Mouse (Mus musculus) heart, embryonic 14.5 days (tissue): ENCODE data around the gene Dynlt1a. TPM values are rescaled to one million over a fixed set of nuclear protein-coding genes. Genes with fewer than 3 reads are reported as not detected.
"Not testable (repeated sequence)": the region's sequence is repeated elsewhere in the genome, so short reads cannot be mapped to it uniquely, and the experiment has no call there.

Source experiments
- ATAC-seq: fragments of 200-750 bp; cut with Nextera tagmentation; 2 replicates; pipeline ENCODE4 v1.8.0; 2017; ENCODE audit warnings: low read depth, moderate TSS enrichment; ENCODE audit not compliant: insufficient number of reproducible peaks, insufficient read depth, low FRiP score
- H3K27ac ChIP-seq, 2 experiments: fragments of 200-500 bp in 1 of 2; fragments of 300-500 bp in 1 of 2; sonication (generic) in 1 of 2; replicated peaks in 1 of 2; 2 replicates each; pipeline ENCODE4 v1.5.1; 2012 to 2014; ENCODE audit warnings: low read depth in 2 of 2, low read length in 2 of 2, control low read depth in 1 of 2, mild to moderate bottlenecking in 1 of 2, mixed read lengths in 1 of 2; ENCODE audit not compliant: control insufficient read depth in 1 of 2, insufficient read depth in 1 of 2
- H3K27me3 ChIP-seq: fragments of 300-500 bp; sonication (generic); 2 replicates; pipeline ENCODE4 v1.6.1; 2014; ENCODE audit warnings: mild to moderate bottlenecking, low read length, control low read depth; ENCODE audit not compliant: control insufficient read depth, insufficient read depth
- H3K36me3 ChIP-seq: fragments of 300-500 bp; sonication (generic); 2 replicates; pipeline ENCODE4 v1.6.1; 2014; ENCODE audit warnings: mild to moderate bottlenecking, control low read depth, low read length, mixed read lengths; ENCODE audit not compliant: control insufficient read depth, insufficient read depth
- H3K4me1 ChIP-seq, 2 experiments: fragments of 200-500 bp in 1 of 2; fragments of 300-500 bp in 1 of 2; sonication (generic) in 1 of 2; 2 replicates each; pipeline ENCODE4 v1.6.1; 2012 to 2014; ENCODE audit warnings: low read length in 2 of 2, control low read depth in 1 of 2, mixed read lengths in 1 of 2; ENCODE audit not compliant: control insufficient read depth in 2 of 2, insufficient read depth in 2 of 2
- H3K4me2 ChIP-seq: fragments of 300-500 bp; sonication (generic); 2 replicates; pipeline ENCODE4 v1.6.1; 2014; ENCODE audit warnings: mild to moderate bottlenecking, low read length
- H3K4me3 ChIP-seq, 2 experiments: fragments of 200-500 bp in 1 of 2; fragments of 300-500 bp in 1 of 2; sonication (generic) in 1 of 2; 2 replicates each; pipeline ENCODE4 v1.5.1; 2012 to 2014; ENCODE audit warnings: low read length in 2 of 2, mild to moderate bottlenecking in 2 of 2, control low read depth in 1 of 2, low read depth in 1 of 2, moderate library complexity in 1 of 2; ENCODE audit not compliant: control insufficient read depth in 1 of 2, insufficient read depth in 1 of 2
- H3K9ac ChIP-seq: fragments of 300-500 bp; sonication (generic); 2 replicates; pipeline ENCODE4 v1.6.1; 2014; ENCODE audit warnings: mild to moderate bottlenecking, low read length
- H3K9me3 ChIP-seq: fragments of 300-500 bp; sonication (generic); 2 replicates; pipeline ENCODE4 v1.6.1; 2016; ENCODE audit warnings: low read length, control low read depth; ENCODE audit not compliant: control insufficient read depth
- WGBS: fragments of 180-500 bp; shearing (Covaris S2); extraction: QIAGEN DNeasy Blood & Tissue Kit; methylation state at CpG from one replicate; pipeline ENCODE4 v1.1.7; 2014; 5-methylcytosine and 5-hydroxymethylcytosine counted together
- polyA plus RNA-seq: library from polyadenylated mRNA; unstranded; fragments of >200 nt; fragmentation: Nextera tagmentation; extraction: Ambion mirVana; gene quantifications from 2 replicates; pipeline ENCODE4 v1.2.1, GENCODE M21; 2014

Gene Dynlt1a
- polyA plus RNA-seq = 12.7 and 13.6 TPM in 2 replicates

DNA sequence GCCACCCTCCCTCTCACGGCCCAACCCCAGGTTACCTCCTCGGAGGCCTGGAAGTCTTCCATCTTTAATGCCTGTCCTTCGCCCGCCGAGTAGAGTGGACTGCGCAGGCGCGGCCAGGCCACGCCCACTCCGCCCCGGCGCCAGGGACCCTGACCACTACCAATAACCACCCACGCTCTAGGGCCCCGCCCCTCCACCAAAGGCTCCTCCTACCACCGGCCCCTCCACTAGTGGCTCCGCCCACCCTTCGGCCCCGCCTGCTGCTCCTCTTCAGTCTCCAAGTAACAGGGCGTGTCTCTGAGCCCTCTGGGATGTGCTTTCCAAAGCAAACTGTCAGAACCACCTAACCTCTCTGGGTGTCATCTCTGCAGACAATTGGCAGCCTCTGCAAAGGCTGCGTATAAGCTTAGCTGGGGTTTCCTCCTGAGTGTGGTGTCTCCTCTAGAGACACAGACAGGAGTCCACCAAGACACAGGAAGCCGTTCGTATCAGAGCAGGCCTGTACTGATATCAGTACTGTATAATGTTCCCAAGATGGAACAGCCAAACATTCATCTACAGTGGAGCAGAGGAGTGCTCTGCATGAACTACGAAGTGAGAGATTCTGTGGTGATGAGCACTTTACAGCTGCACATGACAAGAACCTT lies at the start of gene Dynlt1a:
Dynlt1a (minus strand) TSS at position 162 of the 647 bp plus-strand sequence.
- ATAC-seq = peak; percentile 92
- WGBS = 8% methylated on average over 21 of the region's 23 CpGs
- not testable (repeated sequence) for H3K36me3 ChIP-seq, H3K4me1 ChIP-seq, H3K27ac ChIP-seq, H3K27me3 ChIP-seq, H3K9me3 ChIP-seq
- Histone ChIP-seq H3K9ac (peak within 1 kb of the TSS; percentile 56; the same call in 1 of the 2 replicates), H3K4me2 (peak within 1 kb of the TSS; percentile 62), H3K4me3 (peak within 1 kb of the TSS; percentile 41 to 58)

DNA sequence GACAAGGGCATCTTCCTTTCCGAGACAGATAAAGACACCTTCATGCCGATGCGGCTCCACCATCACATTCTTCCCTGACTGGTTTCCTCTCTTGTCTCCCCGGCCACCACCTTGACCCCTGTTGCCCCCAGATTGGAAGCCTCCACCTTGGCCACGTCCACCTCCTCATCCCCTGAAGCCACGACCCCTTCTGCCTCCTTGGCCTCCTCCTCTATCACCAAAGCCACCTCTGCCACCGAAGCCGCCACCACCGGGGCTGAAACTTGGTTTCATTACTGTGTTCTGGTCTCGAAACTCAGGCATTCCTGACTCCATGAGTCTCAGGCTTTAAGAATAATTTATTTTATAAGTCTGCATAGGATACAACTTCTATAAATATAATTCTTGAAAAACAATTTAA lies 38.0 kb upstream of the Dynlt1a start:
- not testable (repeated sequence) for H3K36me3 ChIP-seq, H3K4me2 ChIP-seq, H3K27me3 ChIP-seq, H3K9ac ChIP-seq, ATAC-seq, H3K27ac ChIP-seq, H3K4me3 ChIP-seq, H3K4me1 ChIP-seq, H3K9me3 ChIP-seq
- 81% methylated on average over 10 of the region's 10 CpGs for WGBS

DNA sequence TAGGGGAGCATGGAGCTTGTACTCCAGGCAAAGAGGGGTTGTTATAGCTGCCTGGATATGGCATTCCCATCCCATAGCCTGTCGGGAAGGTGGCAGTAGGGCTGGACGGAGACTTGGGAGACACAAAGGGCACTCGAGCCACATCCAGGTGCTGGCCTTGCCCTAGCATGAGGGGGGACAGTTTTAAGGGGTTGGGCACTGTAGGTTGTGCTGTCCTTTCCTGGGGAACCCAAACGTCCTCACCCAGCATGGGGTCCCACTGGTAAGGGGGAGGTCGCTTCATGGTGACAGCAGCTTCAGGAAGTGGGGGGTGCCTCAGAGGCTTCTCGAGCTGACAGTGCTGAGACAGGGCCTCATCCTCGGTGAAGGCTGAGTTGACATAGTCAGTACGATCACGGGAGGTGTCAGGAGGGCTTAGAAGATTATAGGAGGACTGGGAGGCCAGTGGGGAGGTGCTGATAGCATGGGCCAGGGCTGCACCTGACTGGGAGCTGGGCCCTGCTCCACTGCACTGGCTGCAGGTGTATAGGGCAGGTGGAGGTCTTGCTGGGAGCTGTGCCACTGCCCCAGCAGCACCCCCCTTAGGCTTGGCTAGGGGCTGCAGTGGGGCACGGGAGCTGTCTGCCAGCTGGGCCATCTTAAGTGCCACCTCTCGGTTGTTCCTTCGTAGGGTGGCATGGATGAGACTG lies 25.4 kb upstream of the Dynlt1a start:
- not testable (repeated sequence) for H3K4me3 ChIP-seq, H3K4me2 ChIP-seq, H3K27ac ChIP-seq, H3K27me3 ChIP-seq, ATAC-seq, H3K9me3 ChIP-seq, H3K4me1 ChIP-seq, H3K36me3 ChIP-seq, H3K9ac ChIP-seq
- no CpG with 5 or more reads among the region's 12 CpGs for WGBS

DNA sequence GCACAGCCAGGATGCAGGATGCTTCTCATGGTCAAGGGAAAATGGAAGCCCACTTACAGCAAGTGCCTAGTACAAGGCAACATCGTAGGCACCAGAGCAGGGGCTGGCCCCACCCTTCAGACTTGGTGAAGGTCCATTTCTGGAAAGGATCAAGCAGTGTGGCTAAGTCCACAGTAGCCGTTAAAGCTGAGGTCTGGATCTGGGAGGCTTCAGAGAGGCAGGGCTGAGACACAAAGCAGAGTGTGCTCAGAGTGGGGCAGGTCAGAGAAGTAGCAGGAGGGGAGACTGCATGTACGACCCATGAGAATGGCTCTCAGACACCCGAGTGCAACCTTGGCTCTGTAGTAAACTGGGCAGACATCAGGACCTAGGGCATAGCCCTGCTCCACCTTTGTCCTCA lies 11.7 kb upstream of the Dynlt1a start:
- H3K4me1 ChIP-seq, H3K4me3 ChIP-seq, H3K36me3 ChIP-seq, H3K9me3 ChIP-seq, H3K27ac ChIP-seq, H3K27me3 ChIP-seq, H3K4me2 ChIP-seq, H3K9ac ChIP-seq, ATAC-seq: not testable (repeated sequence)
- 63% methylated on average over 2 of the region's 4 CpGs for WGBS

DNA sequence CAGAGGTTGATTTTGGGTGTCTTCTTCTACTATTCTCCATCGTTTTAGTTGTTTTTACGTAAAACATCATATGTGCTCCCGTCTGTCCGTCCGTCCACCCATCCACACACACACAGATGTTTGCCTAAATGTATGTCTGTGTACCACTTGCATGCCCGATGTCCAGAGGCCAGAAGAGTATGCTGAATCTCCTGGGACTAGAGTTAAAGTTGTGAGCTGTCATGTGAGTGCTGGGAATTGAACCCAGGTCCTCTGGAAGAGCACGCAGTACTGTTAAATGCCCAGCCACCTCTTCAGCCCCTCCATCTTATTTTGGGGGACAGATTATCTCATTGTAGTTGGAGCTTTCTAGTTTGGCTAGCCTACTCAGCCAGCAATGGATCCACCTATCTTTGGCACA lies 10.3 kb upstream of the Dynlt1a start:
- H3K9ac ChIP-seq, H3K4me3 ChIP-seq, H3K27me3 ChIP-seq, H3K36me3 ChIP-seq, H3K4me1 ChIP-seq, H3K4me2 ChIP-seq, H3K27ac ChIP-seq, H3K9me3 ChIP-seq, ATAC-seq: not testable (repeated sequence)
- 83% methylated on average over 7 of the region's 7 CpGs for WGBS

DNA sequence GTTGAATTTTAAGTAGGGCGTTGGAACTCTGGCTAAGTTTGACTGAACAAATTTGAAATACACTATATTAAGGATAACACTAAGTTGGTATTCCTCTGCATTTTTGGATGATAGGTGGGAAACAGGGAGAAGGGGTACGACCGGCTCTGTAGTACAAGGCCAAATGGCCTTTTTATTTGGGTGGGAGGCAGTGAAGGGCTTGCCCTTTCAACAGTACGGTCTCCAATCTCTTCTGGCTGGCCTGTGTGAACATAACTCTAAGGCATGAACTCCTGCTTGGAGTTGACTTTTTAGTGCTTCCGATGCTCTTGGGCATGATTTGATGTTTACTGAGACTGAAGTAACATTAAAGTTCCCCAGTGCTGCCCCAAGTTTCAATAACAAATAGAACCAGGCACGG lies 8.2 kb upstream of the Dynlt1a start:
- H3K36me3 ChIP-seq, H3K4me2 ChIP-seq, H3K27ac ChIP-seq, ATAC-seq, H3K9me3 ChIP-seq, H3K4me1 ChIP-seq, H3K9ac ChIP-seq, H3K4me3 ChIP-seq, H3K27me3 ChIP-seq: not testable (repeated sequence)
- 70% methylated on average over 6 of the region's 6 CpGs for WGBS

DNA sequence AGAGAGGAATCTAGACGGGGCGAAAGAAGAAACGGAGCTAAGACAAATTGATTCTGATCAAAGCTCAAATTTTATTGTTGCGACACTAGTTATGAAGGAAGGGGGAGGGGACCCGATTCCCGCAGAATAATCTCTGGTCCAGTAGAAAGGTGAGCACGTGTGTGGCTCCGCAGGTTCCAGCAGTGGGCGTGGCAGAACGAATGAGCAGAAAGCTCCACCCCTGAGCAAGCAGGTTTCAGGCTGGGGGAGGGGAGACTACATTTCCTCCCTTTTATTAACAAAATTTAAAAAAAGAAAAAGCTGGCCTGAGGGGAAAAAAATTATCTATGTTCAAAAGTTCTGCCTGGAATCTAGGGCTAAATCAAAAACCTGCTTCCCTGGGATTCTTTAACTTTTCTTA lies 7.7 kb upstream of the Dynlt1a start:
- H3K9ac ChIP-seq, H3K4me1 ChIP-seq, H3K9me3 ChIP-seq, H3K4me3 ChIP-seq, H3K4me2 ChIP-seq, H3K36me3 ChIP-seq, H3K27ac ChIP-seq, ATAC-seq, H3K27me3 ChIP-seq: not testable (repeated sequence)
- 70% methylated on average over 10 of the region's 10 CpGs for WGBS

DNA sequence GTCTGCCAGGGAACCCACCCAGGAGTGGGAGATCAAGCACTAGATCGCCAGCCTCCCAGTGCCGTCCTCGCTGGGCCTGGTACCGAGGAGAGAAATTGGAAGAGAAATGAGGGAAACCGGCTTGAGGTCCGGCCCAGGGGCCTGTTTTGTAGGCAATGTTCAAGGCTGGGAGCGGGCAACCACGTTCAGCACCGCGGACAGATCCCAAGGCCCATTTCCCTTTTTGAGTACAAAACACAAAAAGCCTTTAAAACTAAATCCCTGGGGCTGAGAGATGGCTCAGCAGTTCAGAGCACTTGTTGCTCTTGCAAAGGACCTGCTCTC lies 4.4 kb upstream of the Dynlt1a start:
- H3K4me3 ChIP-seq, H3K4me1 ChIP-seq, ATAC-seq, H3K9me3 ChIP-seq, H3K27me3 ChIP-seq, H3K36me3 ChIP-seq, H3K27ac ChIP-seq, H3K9ac ChIP-seq, H3K4me2 ChIP-seq: not testable (repeated sequence)
- no CpG with 5 or more reads among the region's 10 CpGs for WGBS
